Mouse (Mus musculus): Measurements from ENCODE around the gene Arel1.

GRCm38 (mm10) chr12:84900317-84900716 lies 70.4 kb downstream of the Arel1 start:
- TF ChIP-seq EP300 (IDR thresholded peaks at IDR 0.05; ENCODE audit: low read depth) (no peak), CTCF (IDR thresholded peaks at IDR 0.05; ENCODE audit: low read depth) (no peak)
